Mouse (Mus musculus) adrenal gland, postnatal 4 days (tissue): Measurements from ENCODE around the gene Ndufaf2. TPM values are rescaled to one million over a fixed set of nuclear protein-coding genes. Genes with fewer than 3 reads are reported as not detected.

Experiments
- DNase-seq, 2 experiments: peaks; one replicate each; pipeline ENCODE4 v3.0.0; 2021 to 2022; ENCODE audit warnings: low spot score in 2 of 2, mixed read lengths in 2 of 2
- total RNA-seq, 2 experiments: library from RNA; stranded (reverse); gene quantifications; 2 replicates each; pipeline ENCODE4 v1.2.3; 2021

Ndufaf2 gene
- total RNA-seq, 2 experiments from 2014 or later = 22.8 to 26.1 TPM

DNA sequence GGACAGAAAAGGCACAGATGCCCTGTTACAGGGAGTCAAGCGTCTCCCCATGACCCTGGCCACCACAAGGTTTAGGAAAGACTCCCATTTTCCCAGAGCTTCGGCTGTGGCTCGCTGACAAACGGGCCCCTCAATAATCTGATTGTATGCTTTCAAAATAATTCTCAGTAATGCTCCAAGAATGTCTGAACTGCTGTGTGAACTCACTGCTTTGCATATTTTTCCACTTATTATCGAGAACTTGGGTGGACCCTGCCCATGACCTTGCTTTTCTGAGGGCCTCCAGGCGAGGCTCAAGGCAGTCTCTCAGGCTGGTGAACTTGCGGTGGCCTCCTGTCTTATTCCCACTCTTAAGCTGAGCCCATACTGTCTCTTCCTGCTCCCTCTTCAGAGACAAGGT lies 193.8 kb downstream of the Ndufaf2 start:
- DNase-seq = no peak

DNA sequence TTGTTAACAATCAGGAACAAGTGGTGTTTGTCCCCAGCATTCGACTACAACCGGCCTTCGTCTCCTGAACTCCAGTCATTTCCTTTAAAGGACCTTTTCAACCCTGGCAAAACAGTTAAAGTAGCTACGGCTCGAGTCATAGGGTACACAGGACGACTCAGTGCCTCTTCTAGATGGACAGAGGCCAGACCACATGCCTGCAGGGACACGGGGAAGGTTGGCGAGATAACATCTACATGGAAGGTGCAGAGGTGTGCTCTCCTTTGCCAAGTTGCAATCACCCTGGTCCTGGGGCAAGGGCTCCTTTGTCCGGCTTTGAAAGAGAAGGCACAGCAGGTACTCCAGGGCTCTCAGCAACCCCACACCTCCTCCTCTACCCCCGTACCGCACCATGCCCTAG lies 195.0 kb downstream of the Ndufaf2 start:
- DNase-seq = no peak

DNA sequence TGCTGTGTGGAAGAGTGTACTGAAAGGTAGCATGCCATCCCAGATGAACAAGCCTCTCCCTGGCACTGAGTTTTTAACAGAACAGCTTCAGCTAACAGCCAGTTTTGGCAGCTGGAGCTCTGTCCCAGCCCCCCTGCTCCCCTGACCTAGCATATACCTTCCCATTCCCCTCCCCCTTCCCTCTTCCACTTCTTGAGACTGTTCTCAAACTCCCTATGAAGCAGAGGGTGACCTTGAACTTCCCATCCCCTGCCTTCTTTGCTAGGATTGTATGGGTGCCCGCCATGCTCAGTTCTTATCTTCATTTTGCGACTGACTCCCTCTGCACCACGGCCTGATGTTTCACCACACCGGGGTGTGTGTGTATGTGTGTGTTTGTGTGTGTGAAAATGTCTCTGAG lies 195.7 kb downstream of the Ndufaf2 start:
- DNase-seq = no peak

DNA sequence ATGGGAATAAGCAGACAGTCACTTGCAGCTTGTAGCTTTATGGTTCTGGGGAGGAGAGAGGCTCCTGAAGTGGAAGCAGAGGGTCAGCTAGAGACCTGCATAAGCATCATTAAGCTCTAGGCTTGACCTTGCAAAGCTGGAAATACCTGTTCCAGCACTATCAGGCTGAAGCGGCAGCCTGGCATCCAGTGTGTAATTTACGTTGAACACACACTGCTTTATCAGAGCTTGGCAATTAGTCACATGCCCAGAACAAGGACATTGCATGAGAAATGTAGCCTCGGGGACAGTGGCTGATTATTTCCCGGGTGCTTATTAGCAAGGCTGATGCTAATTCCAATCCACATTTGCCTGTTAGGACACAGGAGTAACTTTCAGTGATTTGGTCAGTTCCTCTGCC lies 196.5 kb downstream of the Ndufaf2 start:
- DNase-seq = no peak

DNA sequence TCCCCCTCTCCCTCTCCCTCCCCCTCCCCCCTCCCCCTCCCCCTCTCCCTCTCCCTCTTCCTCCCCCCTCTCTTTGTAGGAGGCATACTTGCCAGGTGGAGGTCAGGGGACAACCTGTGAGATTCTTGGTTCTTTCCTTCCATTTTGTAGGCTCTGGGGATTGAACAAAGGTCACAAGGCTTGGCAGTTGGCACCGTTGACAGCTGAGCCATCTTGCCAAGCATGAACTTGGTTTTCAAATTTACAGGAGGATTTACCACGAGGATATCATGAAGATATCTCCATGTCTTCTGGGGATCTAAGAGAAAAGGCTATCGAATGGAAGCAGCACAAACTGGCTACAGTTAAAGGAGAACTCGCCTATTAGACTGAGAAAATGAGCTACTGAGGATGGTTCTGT lies 196.9 kb downstream of the Ndufaf2 start:
- DNase-seq = no peak

DNA sequence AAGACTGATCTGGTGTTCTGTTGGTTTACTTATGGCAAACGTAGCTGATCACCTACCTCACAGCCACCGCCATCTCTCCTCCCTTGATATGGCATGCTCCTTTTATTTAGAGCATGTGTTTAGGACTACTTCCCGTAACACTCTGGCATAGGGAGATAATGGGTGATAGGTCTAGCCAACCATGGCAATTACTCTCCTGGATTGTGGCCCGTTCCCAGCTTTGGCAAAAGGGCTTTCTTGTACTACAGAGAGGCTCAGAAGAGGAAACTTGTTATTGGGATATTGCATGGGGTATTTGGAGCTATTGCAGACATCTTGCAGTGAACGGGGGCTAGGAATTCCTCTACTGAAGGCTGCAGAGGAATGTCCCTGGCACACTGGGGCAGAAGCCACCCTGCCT lies 197.9 kb downstream of the Ndufaf2 start:
- no peak for DNase-seq

DNA sequence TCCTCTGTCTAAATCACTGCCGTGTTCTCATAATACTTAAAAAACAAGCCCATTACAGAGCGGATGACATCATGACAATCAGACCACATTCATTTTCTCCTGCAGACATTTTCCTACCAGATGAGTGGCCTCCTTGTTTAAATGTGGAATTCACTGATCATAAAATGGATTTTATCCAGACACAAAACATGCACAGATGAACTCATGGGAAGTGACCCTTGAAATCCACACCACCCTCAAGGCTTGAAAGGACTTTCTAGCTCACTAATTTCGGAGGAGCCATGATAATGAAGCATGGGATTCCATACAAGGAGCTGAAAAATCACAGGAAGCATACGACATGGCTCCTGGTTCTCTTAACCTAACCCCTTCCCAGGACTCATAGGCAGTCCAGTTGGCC lies 198.5 kb downstream of the Ndufaf2 start:
- no peak for DNase-seq

DNA sequence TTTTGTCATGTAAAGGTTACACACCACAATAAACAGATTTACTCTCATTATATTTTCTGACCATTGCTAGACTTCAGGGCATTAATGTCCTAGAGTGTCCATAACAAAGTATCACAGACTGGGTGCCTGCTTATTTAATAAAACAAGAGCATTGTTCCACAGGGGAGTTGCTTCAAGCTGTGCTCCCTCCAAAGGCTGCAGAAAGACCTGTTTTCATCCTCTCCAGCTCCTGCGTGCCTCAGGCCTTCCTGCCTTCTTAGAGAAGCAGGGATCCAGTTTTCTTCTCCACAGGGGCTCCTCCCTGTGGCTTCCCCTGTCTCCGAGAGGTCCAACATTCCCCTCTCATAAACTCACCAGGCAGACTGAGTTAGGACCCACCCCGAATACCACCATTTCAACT lies 202.2 kb downstream of the Ndufaf2 start:
- no peak for DNase-seq

DNA sequence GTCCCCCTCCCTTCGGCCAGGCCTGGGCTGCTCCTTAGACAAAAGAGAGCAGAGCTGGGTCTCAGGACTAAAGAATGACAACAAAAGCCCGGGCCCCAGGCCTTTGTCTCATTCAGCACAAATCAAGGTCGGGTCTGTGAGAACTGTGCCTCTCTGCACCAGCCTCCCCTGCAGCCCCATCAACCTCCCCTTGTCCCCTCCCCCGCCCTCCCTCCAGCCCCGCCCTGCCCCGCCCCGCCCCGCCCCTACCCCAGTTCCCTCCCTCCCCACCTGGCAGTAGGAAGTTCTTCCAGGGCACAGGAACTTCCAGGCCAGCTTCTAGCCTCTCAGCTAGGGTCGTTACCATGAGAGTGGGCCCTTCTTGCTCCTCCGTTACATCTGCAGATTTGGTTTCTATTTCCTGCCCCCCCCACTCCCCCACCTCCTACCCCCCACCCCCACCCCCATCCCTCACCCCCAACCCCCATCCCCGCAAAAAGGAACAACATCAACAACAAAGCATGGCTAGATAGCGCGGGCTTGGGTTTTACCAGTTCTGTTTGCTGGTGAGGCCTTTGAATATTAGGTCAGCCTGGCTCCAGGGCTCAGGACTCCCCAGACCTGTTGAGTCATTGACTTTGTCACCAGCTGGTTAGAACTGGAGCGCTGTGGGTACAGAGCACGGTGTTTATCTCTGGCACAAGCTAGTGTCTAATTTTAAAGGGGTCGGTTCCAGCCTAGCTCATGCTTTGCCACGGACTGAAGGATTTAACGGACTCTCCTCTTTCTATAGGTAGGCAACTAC lies 202.9 kb downstream of the Ndufaf2 start:
- DNase-seq = no peak

DNA sequence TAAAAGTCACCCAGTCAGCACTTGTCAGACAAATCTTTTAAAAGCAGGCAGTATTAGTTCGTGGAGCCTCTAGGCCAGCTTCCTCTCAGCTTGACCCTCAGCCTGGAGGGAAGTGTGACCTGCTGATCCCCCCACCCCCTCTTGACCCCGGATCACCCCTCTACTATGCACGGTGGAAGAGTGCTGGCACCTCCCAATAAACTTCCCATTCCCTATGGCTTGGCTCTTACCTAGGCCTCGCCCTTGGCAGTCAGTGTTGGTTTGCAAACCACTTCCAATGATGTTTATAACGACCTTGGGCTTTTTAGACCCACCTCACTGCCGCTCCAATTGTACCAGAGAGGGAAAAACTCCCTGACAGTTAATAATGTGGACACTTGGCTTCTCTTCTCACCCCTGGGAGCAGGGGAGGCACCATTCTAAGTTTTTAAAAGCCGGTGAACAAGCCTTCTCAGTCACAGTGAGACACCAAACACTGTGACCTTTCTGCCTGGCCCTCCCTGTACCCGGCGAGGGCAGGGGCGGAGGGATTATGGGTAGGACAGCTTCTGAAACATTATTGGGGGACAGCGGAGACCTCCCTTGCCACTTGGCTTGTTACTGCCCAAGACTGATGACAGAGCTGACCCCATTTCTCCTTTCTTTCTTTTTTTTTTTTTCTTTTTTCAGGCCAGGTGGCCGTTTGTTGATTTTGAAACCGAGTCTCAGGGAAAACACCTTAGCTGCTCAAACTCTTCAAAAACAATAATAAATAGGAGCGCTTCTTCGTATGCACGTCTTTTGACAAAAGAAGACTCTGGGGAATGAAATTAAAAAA lies 203.8 kb downstream of the Ndufaf2 start:
- DNase-seq = no peak

DNA sequence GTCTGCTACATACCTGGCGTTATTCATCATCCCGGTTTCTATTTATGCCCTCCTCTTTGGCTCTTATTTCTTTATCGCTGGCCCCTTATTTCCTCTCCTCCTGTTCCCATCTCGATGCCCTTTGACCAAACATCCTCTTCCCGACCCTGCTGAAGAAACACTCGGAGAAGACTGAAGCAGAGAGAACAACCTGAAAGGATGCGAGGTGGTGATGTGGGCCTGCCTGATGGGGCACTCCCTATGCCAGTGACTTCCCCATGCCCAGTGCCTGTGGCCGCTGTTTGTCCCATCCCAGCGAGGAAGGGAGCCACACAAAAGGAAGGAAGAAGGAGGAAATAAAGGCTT lies 204.4 kb downstream of the Ndufaf2 start:
- no peak for DNase-seq

Other genes starting within 250 kb of the Ndufaf2 start
- gene Smim15, start 114.2 kb downstream of the Ndufaf2 start, total RNA-seq = 10 to 100 TPM; 40.9 to 45.2 TPM
- gene Ercc8, start 108 bp upstream of the Ndufaf2 start, total RNA-seq = 10 to 100 TPM; 15.4 to 16.8 TPM
- 1 to 10 TPM; 1.0 to 3.8 TPM for gene Elovl7, start 55.8 kb upstream of the Ndufaf2 start, total RNA-seq
- gene Depdc1b, start 157.7 kb upstream of the Ndufaf2 start, total RNA-seq = 1 to 10 TPM; 4.9 to 7.9 TPM